Mouse (Mus musculus): ENCODE data around the gene Gstt4. TPM values are rescaled to one million over a fixed set of nuclear protein-coding genes. Genes with fewer than 3 reads are reported as not detected.
"Not testable (repeated sequence)": the region's sequence is repeated elsewhere in the genome, so short reads cannot be mapped to it uniquely, and the experiment has no call there.

Gene Gstt4
- total RNA-seq, 2 experiments from 2014 or later = not detected

DNA sequence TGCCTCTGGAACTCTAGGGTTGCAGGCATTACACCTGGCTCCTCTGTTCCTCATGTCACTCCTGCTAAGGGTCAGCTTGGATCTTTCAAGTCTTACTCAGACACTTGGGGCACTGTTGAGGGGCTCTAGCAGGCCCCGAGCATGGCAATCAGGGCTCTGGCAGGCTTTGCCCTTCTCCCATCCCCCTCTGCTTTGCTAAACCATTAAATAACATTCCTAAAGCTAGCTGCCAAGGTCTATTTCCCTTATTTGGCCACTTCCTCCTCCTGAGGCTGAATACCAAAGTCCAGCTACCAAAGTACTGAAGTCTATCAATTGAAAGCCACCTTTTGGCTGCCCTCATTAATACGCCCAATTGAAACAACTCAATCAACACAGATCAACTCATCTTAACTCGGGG lies 27.5 kb downstream of the Gstt4 start:
- 0 out of 2 replicates have a peak, but pooled peaks have one; percentile 5 for ATAC-seq (replicated peaks; ENCODE audit: poor library complexity, severe bottlenecking)

DNA sequence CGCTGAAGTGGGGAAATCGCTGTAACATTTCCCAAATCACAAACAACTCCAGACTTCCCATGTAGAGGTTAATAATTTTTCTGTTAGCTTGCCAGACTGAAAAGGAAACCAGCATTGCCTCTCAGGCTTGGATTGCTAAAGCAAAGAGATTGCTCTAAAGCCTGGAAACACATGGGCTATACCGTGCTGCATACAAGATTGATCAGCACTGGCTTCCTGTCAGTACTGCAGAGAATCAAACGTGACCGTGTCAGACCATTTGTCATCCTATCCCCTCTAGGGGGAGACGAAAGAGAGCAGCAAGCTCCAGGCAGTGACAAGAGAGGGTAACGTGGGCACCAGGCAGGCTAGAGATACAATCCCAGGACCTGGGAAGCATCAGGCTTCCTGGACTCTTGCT lies 31.6 kb downstream of the Gstt4 start:
- ATAC-seq (replicated peaks; ENCODE audit: poor library complexity, severe bottlenecking) = peak; percentile 61

DNA sequence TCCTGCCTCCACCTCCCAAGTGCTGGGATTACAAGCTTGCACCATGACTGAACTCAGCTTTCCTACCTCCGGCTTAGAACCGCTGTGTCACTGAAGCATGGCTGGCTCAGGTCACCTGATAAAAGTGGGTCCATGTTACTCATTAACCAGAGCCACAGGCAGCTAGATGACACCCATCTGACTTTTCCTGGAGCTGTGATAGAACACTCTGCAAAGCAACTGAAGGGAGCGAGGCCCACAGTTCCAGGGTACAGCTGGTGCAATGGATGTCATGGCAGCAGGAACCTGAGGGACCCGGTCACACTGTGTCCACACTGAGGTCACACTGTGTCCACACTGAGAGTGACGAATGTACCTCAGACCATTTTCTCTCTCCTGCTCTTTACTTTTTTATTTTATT lies 32.5 kb downstream of the Gstt4 start:
- no peak for ATAC-seq (replicated peaks; ENCODE audit: poor library complexity, severe bottlenecking)

- ATAC-seq (replicated peaks; ENCODE audit: poor library complexity, severe bottlenecking) = no peak
Measured at GRCm38 (mm10) chr10:75789081-75789735, 33.1 kb downstream of the Gstt4 start.

GRCm38 (mm10) chr10:75788277-75788676 lies 34.1 kb downstream of the Gstt4 start:
- ATAC-seq (replicated peaks; ENCODE audit: poor library complexity, severe bottlenecking) = no peak

GRCm38 (mm10) chr10:75785442-75785841 lies 36.9 kb downstream of the Gstt4 start:
- no peak for ATAC-seq (replicated peaks; ENCODE audit: poor library complexity, severe bottlenecking)

DNA sequence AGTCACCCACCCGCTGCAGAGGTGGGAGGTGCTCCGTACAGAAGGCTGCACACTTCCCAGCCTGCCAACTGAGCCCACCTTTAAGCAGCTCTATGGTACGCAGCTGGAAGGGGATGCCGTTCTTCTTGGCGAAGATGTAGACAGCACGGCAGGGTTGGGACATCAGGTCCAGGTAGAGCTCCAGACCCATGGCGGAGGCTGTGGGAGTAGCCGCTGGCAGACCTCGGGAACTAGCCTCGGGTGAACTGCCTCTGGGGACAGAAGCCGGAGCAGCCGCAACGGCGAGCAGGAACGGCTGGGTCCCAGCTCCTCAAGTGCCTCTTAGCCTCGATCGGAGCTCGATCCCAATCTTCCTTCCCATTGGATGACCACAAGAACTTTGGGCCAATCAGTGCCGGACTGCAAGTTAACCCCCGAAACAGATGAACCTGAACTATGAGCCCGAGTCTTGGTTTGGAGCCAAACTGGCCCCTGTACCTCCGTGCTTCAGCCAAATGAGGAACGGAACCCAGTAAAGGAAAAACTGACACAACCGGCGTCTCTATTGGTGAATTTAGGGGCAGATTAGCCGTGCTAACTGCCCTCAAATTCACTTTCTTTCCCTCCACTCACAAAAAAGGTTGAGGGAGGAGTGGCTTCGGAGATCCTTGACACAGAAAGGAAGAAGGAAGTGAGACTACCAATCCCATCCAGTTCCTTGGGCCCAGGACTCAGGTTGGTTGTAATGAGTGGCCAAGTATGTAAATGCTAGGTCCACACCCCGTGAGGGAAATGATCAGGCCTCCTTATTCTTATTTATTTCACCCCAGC lies 41.4 kb downstream of the Gstt4 start, which contains the start of the genes Gm20441 and Gstt3:
Gene Gm20441 (minus strand): TSS at position 186 of the 810 bp plus-strand sequence.
Gene Gstt3 (minus strand): TSS at position 646 of the 810 bp plus-strand sequence.
- peak; percentile 84 for ATAC-seq (replicated peaks; ENCODE audit: poor library complexity, severe bottlenecking)

- ATAC-seq (replicated peaks; ENCODE audit: poor library complexity, severe bottlenecking) = no peak
Measured at GRCm38 (mm10) chr10:75779206-75780174, 42.9 kb downstream of the Gstt4 start.

DNA sequence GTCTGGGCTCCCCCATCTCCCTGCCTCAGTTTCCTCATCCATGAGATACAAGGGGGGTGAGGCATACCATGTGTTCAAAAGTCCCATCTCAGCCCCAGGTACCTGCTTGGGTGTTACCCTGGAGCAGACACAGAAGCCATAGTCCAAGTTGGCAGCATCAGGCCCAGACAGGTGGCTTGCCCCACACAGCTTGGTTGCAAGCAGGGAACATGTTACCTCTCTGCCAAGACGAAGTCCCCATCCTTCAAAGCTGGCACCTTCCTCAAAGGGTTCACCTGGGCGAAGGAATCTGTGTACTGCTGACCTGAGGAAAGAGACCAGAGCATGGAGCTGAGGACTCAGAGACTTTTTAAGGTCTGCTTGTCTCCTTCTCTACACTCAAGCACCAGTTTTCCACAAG lies 44.5 kb downstream of the Gstt4 start:
- no peak for ATAC-seq (replicated peaks; ENCODE audit: poor library complexity, severe bottlenecking)

DNA sequence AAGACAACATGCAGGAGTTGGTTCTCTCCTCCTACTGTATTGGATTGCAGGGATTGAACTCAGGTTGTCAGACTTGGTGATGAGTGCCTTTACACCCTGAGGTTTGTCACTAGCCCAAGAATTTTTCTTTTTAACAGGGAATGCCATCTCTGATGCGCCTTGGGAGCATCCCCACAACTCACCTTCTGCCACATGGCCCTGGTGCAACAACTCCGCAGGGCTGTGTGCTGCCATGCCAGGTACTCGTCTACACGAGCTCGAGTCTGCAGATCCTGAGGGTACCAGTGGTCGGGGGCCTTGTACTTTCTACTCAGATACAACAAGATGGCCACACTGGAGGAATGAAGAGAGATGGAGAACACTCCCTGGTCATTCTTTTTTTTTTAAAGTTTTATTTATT lies 45.8 kb downstream of the Gstt4 start:
- ATAC-seq (replicated peaks; ENCODE audit: poor library complexity, severe bottlenecking) = no peak

- ATAC-seq (replicated peaks; ENCODE audit: poor library complexity, severe bottlenecking) = no peak
Measured at GRCm38 (mm10) chr10:75774587-75774986, 47.8 kb downstream of the Gstt4 start.

- ATAC-seq (replicated peaks; ENCODE audit: poor library complexity, severe bottlenecking) = no peak
Measured at GRCm38 (mm10) chr10:75774102-75774501, 48.2 kb downstream of the Gstt4 start.

GRCm38 (mm10) chr10:75772795-75773664 lies 49.3 kb downstream of the Gstt4 start, which contains the start of gene Ddt:
Ddt (minus strand) TSS chr10:75773414.
- peak; percentile 93 for ATAC-seq (replicated peaks; ENCODE audit: poor library complexity, severe bottlenecking)

DNA sequence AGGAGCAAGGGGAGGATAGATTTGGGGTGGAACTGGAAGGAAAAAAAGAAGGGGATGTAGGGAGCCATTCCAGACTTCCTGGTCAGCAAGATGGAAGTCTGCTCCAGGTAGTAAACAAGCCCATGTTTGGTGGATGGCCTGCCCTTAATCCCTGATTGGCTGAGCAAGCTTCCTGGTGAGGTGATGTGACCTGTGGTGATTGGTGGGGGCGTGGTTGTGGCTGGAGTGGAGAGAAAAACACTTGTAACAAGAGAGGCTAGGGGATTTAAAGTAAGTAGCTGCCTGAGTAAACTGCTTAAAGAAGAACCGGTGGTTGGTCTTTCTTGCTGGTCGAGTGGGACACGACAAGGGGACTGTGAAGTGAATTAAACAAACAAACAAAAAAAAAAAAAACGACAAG lies 54.6 kb downstream of the Gstt4 start:
- not testable (repeated sequence) for ATAC-seq (replicated peaks; ENCODE audit: poor library complexity, severe bottlenecking)

DNA sequence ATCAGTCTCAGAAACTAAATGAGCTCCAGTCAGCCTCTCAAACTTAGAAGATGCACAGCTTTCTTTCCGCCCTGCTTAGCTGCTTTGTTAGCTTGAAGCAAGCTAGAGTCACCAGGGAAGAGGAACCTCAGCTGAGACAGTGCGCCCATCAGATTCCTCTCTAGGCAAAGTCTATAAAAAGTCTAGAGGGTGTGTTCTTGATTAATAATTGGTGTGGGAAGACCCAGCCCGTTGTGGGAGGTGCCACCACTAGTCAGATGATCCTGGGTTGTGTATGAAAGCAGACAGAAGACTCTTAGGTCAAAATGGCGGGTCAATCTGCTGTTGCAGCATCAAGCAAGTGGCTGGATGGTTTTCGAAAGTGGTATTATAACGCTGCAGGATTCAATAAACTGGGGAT lies 55.5 kb downstream of the Gstt4 start:
- ATAC-seq (replicated peaks; ENCODE audit: poor library complexity, severe bottlenecking) = no peak

Data from granulocyte monocyte progenitor cell, adult 5-6 weeks (primary cell).